Mouse (Mus musculus): ENCODE results near the gene Midn.

GRCm38 (mm10) chr10:80103032-80103431 is 45.0 kb upstream of the Midn start:
- TF ChIP-seq CTCF (IDR thresholded peaks at IDR 0.05; ENCODE audit: control insufficient read depth, insufficient read depth, insufficient replicate concordance, low read depth, low read length) (no peak), POLR2A (IDR thresholded peaks at IDR 0.05; ENCODE audit: control insufficient read depth, low read depth, low read length) (no peak)

All from testis, adult 2 months (tissue).